Mouse (Mus musculus) hindbrain, embryonic 13.5 days (tissue): ENCODE measurements around the gene Copz1. TPM values are rescaled to one million over a fixed set of nuclear protein-coding genes. Genes with fewer than 3 reads are reported as not detected.
"Not testable (repeated sequence)": the region's sequence is repeated elsewhere in the genome, so short reads cannot be mapped to it uniquely, and the experiment has no call there.

Experiments
- ATAC-seq: fragments of 200-750 bp; cut with Nextera tagmentation; 2 replicates; pipeline ENCODE4 v1.8.0; 2017; ENCODE audit warnings: moderate TSS enrichment; ENCODE audit not compliant: low FRiP score
- H3K27ac ChIP-seq: fragments of 300-500 bp; sonication (generic); 2 replicates; pipeline ENCODE4 v1.5.1; 2015; ENCODE audit warnings: inconsistent platforms, mild to moderate bottlenecking, moderate library complexity
- H3K27me3 ChIP-seq: fragments of 300-500 bp; sonication (generic); 2 replicates; pipeline ENCODE4 v1.6.1; 2015; ENCODE audit warnings: mild to moderate bottlenecking, inconsistent platforms
- H3K36me3 ChIP-seq: fragments of 300-500 bp; sonication (generic); 2 replicates; pipeline ENCODE4 v1.6.1; 2015; ENCODE audit warnings: mild to moderate bottlenecking, inconsistent platforms
- H3K4me1 ChIP-seq: fragments of 300-500 bp; sonication (generic); replicated peaks from 2 replicates; pipeline ENCODE4 v1.6.1; 2015; ENCODE audit warnings: inconsistent platforms
- H3K4me2 ChIP-seq: fragments of 300-500 bp; sonication (generic); 2 replicates; pipeline ENCODE4 v1.6.1; 2015; ENCODE audit warnings: inconsistent platforms, mild to moderate bottlenecking, moderate library complexity
- H3K4me3 ChIP-seq: fragments of 300-500 bp; sonication (generic); 2 replicates; pipeline ENCODE4 v1.5.1; 2015; ENCODE audit warnings: mild to moderate bottlenecking, inconsistent platforms
- H3K9ac ChIP-seq: fragments of 300-500 bp; sonication (generic); 2 replicates; pipeline ENCODE4 v1.6.1; 2015; ENCODE audit warnings: mild to moderate bottlenecking, inconsistent platforms
- H3K9me3 ChIP-seq: fragments of 300-500 bp; sonication (generic); 2 replicates; pipeline ENCODE4 v1.6.1; 2016; ENCODE audit warnings: inconsistent platforms
- WGBS: fragments of 180-500 bp; shearing (Covaris S2); methylation state at CpG from one replicate; pipeline ENCODE4 v1.1.7; 2015; 5-methylcytosine and 5-hydroxymethylcytosine counted together
- polyA plus RNA-seq: library from polyadenylated mRNA; unstranded; fragments of >200 nt; fragmentation: Nextera tagmentation; extraction: Ambion mirVana; gene quantifications from 2 replicates; pipeline ENCODE4 v1.2.1, GENCODE M21; 2015

Copz1 gene
- polyA plus RNA-seq, 1 experiment from 2014 or later: 222 TPM

DNA sequence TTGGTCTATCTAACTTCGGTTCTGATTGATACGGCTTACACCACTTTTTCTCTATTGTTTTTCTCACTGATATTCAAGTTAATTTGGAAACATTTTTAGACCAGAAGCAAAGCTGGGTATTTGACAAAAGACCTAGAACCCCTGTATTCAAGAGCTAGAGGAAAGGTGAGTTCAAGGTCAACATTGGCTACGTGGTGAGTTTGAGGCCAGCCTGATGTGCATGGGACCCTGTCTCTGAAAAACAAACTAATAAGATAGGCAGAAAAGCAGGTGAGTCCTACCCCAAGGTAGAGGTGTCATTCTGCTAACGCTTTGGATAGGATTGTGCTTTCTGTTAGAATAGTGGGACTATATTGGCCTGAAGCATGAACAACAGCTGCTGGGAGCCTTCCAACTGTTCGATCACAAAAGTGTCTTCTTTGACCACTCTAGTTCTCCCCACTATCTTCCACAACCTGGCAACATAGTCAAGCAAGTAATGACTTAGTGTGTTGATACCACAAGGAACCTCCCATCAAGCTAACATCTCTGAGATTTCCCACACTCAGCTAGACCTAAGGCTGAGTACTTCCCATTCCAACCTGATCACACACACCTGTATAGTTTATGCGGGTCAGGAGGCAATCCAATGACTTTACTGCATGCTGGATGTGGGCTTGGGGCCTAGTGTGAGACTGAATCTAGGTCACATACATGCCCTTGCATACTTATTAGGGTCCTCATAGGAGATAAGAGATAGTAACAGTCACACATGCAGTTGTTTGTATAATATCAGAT lies 16.1 kb upstream of the Copz1 start:
- Histone ChIP-seq H3K9ac (no peak overlapping the region), H3K27ac (no peak overlapping the region), H3K4me1 (peaks cover 16% of the 10 kb centered on the region), H3K4me2 (no peak overlapping the region), H3K9me3 (no peaks in the 10 kb centered on the region), H3K4me3 (no peak overlapping the region), H3K36me3 (no peaks in the 10 kb centered on the region), H3K27me3 (peaks cover 38% of the 10 kb centered on the region)
- 90% methylated on average over 6 of the region's 6 CpGs for WGBS
- ATAC-seq: no peak

GRCm38 (mm10) chr15:103257790-103258728 lies 14.5 kb upstream of the Copz1 start, which contains the start of gene Nfe2:
Nfe2 (minus strand) TSS chr15:103258403.
- Histone ChIP-seq H3K4me2 (peak within 1 kb of the TSS; percentile 6), H3K36me3 (no peaks in the 10 kb centered on the region), H3K4me1 (peaks cover 16% of the 10 kb centered on the region), H3K27ac (no peak within 1 kb of the TSS), H3K9me3 (no peaks in the 10 kb centered on the region), H3K9ac (no peak within 1 kb of the TSS), H3K27me3 (peaks cover 38% of the 10 kb centered on the region), H3K4me3 (no peak within 1 kb of the TSS)
- peak; percentile 63; the same call in 1 of the 2 replicates for ATAC-seq
- WGBS: 16% methylated on average over 15 of the region's 15 CpGs

DNA sequence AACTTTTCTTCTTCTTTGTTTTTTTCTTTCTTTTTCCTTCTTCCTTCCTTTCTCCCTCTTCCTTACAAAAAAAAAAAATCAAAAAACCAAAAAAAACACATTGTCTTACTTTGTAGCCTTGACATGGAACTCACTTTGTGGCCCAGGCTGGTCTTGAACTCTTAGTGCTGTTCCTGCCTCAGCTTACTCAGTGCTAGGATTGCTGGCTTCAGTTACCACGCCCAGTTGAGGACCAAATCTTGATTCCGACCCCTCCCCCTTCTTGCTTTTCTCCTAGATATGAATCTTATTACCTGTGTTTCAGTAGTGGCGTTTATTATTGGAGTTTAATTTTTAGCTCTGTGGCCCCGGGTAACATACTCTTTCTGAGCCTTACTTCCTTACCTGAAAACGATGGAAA lies 13.4 kb upstream of the Copz1 start:
- 84% methylated on average over 5 of the region's 5 CpGs for WGBS
- Histone ChIP-seq H3K4me3 (no peak overlapping the region), H3K27ac (no peak overlapping the region), H3K4me1 (peaks cover 16% of the 10 kb centered on the region), H3K36me3 (no peaks in the 10 kb centered on the region), H3K9me3 (no peaks in the 10 kb centered on the region), H3K4me2 (no peak overlapping the region), H3K9ac (no peak overlapping the region), H3K27me3 (peaks cover 34% of the 10 kb centered on the region)
- ATAC-seq: no peak

DNA sequence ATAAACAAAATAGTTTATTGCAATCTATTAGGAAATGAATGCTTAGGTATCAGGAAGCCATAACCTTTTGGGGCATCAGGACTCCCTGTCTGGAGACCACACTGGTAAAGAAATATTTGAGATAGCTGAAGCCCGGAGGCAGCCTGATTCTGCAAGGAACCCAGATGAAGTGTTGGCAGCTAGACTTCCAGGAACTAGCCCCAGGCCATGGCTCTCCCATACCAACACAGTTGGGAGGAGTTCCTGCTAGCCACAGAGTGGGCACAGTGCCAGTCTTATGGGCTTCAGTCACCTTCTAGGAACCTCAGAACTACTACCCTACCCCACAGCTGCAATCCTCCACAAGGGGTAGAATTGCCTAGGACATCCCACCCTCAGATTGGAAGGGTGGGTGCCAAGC lies 12.5 kb upstream of the Copz1 start:
- Histone ChIP-seq H3K4me1 (peaks cover 11% of the 10 kb centered on the region), H3K36me3 (no peaks in the 10 kb centered on the region), H3K27me3 (peaks cover 25% of the 10 kb centered on the region), H3K4me3 (no peak overlapping the region), H3K9ac (no peak overlapping the region), H3K27ac (no peak overlapping the region), H3K4me2 (no peak overlapping the region), H3K9me3 (no peaks in the 10 kb centered on the region)
- 82% methylated on average over 1 of the region's 1 CpGs for WGBS
- ATAC-seq: no peak

- Histone ChIP-seq H3K4me3 (no peak overlapping the region), H3K36me3 (no peaks in the 10 kb centered on the region), H3K27me3 (0 out of 2 replicates have a peak, but pooled peaks cover 3% of the 10 kb centered on the region), H3K4me2 (no peak overlapping the region), H3K4me1 (no peaks in the 10 kb centered on the region), H3K27ac (no peak overlapping the region), H3K9ac (no peak overlapping the region), H3K9me3 (no peaks in the 10 kb centered on the region)
- 92% methylated on average over 2 of the region's 2 CpGs for WGBS
- ATAC-seq: no peak
These were observed 7.7 kb upstream of the Copz1 start for GRCm38 (mm10) chr15:103264794-103265193.

- Histone ChIP-seq H3K4me1 (peaks cover 8% of the 10 kb centered on the region), H3K36me3 (no peaks in the 10 kb centered on the region), H3K9me3 (no peaks in the 10 kb centered on the region), H3K27me3 (0 out of 2 replicates have a peak, but pooled peaks cover 3% of the 10 kb centered on the region), H3K9ac (no peak overlapping the region), H3K4me3 (no peak overlapping the region), H3K27ac (no peak overlapping the region), H3K4me2 (no peak overlapping the region)
- ATAC-seq: no peak
- WGBS: 87% methylated on average over 4 of the region's 4 CpGs
These were observed 3.6 kb upstream of the Copz1 start for GRCm38 (mm10) chr15:103268903-103269302.

GRCm38 (mm10) chr15:103275943-103276342 lies 3.4 kb downstream of the Copz1 start:
- H3K4me2 ChIP-seq, H3K36me3 ChIP-seq, H3K27me3 ChIP-seq, H3K27ac ChIP-seq, H3K9ac ChIP-seq, H3K9me3 ChIP-seq, H3K4me3 ChIP-seq, ATAC-seq: not testable (repeated sequence)
- H3K4me1 ChIP-seq: peaks cover 29% of the 10 kb centered on the region
- WGBS: 97% methylated on average over 3 of the region's 3 CpGs

DNA sequence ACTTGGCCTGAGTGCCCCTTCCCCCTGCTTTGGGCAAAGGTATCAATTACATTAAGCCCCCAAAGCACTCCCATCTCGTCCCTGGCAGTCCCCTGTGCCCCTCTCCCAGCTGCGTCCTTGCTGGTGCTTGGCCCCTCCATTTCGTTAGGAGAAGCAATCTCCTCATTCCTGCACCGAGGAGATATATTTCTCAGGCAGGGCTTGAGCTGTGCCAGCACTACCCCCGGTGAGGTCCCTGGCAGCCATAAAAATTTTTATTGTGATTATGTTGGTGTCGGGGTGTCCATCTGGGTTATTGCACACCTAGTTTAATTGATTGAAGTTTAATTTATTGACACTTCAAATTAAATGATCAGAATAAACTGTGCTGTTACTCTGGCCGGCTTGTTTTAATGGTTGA lies 5.4 kb downstream of the Copz1 start:
- peaks cover 29% of the 10 kb centered on the region for H3K4me1 ChIP-seq
- H3K36me3 ChIP-seq: no peaks in the 10 kb centered on the region
- H3K9ac ChIP-seq: peak overlapping the region; percentile 46; the same call in 1 of the 2 replicates
- H3K27me3 ChIP-seq: no peaks in the 10 kb centered on the region
- H3K27ac ChIP-seq: peak overlapping the region; percentile 30; the same call in 1 of the 2 replicates
- H3K4me2 ChIP-seq: no peak overlapping the region
- ATAC-seq: no peak
- H3K4me3 ChIP-seq: no peak overlapping the region
- H3K9me3 ChIP-seq: no peaks in the 10 kb centered on the region
- 69% methylated on average over 7 of the region's 7 CpGs for WGBS

DNA sequence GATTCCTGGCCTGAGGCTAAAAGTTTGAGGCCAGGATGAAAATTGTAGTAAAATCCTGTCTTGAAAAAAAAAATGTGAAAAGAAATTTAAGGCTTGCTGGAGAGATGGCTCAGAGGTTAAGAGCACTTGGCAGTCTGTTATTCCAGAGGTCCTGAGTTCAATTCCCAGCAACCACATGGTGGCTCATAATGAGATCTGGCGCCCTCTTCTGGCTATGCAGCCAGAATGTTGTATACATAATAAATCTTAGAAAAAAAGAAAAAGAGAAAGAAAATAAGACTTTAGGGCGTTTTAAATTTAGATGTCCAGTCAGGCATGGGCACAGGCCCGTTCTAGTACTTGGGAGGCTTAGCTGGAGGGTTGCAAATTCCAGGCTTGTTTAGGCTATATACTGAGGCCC lies 7.2 kb downstream of the Copz1 start:
- no peak overlapping the region for H3K9ac ChIP-seq
- H3K9me3 ChIP-seq: no peaks in the 10 kb centered on the region
- H3K4me3 ChIP-seq: no peak overlapping the region
- no peaks in the 10 kb centered on the region for H3K36me3 ChIP-seq
- no peaks in the 10 kb centered on the region for H3K27me3 ChIP-seq
- no peak for ATAC-seq
- H3K4me1 ChIP-seq: peaks cover 16% of the 10 kb centered on the region
- no peak overlapping the region for H3K4me2 ChIP-seq
- 64% methylated on average over 3 of the region's 3 CpGs for WGBS
- H3K27ac ChIP-seq: no peak overlapping the region

GRCm38 (mm10) chr15:103280817-103281464 lies 8.4 kb downstream of the Copz1 start:
- no peak overlapping the region for H3K9ac ChIP-seq
- no peak overlapping the region for H3K4me3 ChIP-seq
- no peaks in the 10 kb centered on the region for H3K9me3 ChIP-seq
- no peaks in the 10 kb centered on the region for H3K27me3 ChIP-seq
- 75% methylated on average over 3 of the region's 3 CpGs for WGBS
- peaks cover 27% of the 10 kb centered on the region for H3K4me1 ChIP-seq
- H3K4me2 ChIP-seq: no peak overlapping the region
- no peak for ATAC-seq
- H3K27ac ChIP-seq: no peak overlapping the region
- no peaks in the 10 kb centered on the region for H3K36me3 ChIP-seq

DNA sequence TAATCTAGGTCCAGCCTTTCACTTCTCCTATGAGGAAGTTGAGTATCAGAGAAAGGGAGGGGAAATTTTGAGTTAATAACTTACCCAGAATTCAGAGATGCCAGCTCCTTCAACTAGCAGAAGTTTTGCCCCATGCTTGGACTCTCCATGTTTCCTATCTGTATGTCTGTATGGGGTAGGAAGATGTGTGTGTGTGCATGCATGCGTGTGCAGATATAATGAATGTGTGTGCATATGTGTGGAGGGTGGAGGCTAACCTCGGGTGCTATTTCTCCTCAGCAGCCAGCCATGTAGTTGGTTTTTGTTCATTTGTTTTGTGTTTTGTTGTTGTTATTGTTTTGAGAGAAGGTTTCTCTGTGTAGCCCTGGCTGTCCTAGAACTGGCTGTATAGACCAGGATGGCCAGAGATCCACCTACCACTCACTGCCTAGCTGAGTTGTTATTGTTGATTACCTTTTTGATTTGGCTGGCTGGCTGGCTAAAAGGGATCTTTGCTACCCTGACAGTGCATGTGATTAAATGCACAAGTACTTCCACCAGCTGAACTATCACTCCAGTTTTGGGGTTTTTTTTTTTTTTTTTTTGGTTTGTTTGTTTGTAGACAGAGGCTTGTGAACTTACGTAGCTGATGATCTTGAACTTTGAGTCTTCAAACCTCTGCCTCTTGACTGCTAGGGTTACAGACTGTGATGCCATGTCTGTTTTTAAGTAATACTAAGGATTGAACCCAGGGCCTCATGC lies 9.1 kb downstream of the Copz1 start:
- Histone ChIP-seq H3K4me2 (no peak overlapping the region), H3K27me3 (no peaks in the 10 kb centered on the region), H3K36me3 (no peaks in the 10 kb centered on the region), H3K9ac (no peak overlapping the region), H3K27ac (no peak overlapping the region), H3K4me3 (no peak overlapping the region), H3K9me3 (no peaks in the 10 kb centered on the region), H3K4me1 (peaks cover 30% of the 10 kb centered on the region)
- ATAC-seq: no peak
- WGBS: 88% methylated on average over 3 of the region's 3 CpGs
